Mouse (Mus musculus): ENCODE results near the gene Scrn3. TPM values are rescaled to one million over a fixed set of nuclear protein-coding genes. Genes with fewer than 3 reads are reported as not detected.

The Scrn3 gene
- polyA plus RNA-seq, 1 experiment from 2014 or later = 17.0 TPM

DNA sequence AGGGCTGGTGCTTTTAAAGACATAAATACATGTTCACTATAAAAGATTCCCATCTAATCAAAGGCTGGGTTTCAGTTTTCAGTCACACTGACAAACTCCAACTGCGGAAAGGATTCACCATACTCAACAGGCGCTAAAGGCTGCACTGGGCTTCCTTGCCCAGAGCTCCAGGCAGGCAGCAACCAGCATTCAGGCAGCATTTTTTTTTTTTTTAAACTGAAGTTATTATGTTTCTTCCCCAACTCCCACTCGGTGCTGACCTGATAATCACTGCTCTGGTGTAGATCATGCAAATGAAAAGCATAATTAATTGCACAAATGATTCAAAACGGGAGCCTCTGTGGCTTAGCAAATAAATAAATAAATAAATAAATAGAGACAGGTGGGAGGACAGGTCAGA lies 44.6 kb upstream of the Scrn3 start:
- no peak for ATAC-seq (ENCODE audit: insufficient number of reproducible peaks, low FRiP score, low TSS enrichment, low read depth)
- no peak overlapping the region for H3K9ac ChIP-seq (ENCODE audit: low read length)
- no peak for DNase-seq (ENCODE audit: low spot score)
- H3K27me3 ChIP-seq (ENCODE audit: control insufficient read depth, insufficient read depth, low read length) = peaks cover 74% of the 10 kb centered on the region
- no peak overlapping the region for H3K4me2 ChIP-seq (ENCODE audit: low read depth, severe bottlenecking)
- H3K9me3 ChIP-seq (ENCODE audit: control insufficient read depth, low read length) = no peaks in the 10 kb centered on the region
- 2% methylated on average over 4 of the region's 4 CpGs for WGBS
- H3K4me1 ChIP-seq (ENCODE audit: control insufficient read depth, insufficient read depth, low read length) = peaks cover 20% of the 10 kb centered on the region
- H3K36me3 ChIP-seq (ENCODE audit: control insufficient read depth, insufficient read depth, low read length) = no peaks in the 10 kb centered on the region
- H3K27ac ChIP-seq (replicated peaks; ENCODE audit: low read depth, low read length) = no peak overlapping the region
- no peak overlapping the region for H3K4me3 ChIP-seq (ENCODE audit: low read depth, low read length)

- Histone ChIP-seq H3K9me3 (ENCODE audit: control insufficient read depth, low read length) (no peaks in the 10 kb centered on the region), H3K36me3 (ENCODE audit: control insufficient read depth, insufficient read depth, low read length) (no peaks in the 10 kb centered on the region), H3K27ac (replicated peaks; ENCODE audit: low read depth, low read length) (no peak overlapping the region), H3K9ac (ENCODE audit: low read length) (no peak overlapping the region), H3K4me1 (ENCODE audit: control insufficient read depth, insufficient read depth, low read length) (peaks cover 23% of the 10 kb centered on the region), H3K4me3 (ENCODE audit: low read depth, low read length) (no peak overlapping the region), H3K4me2 (ENCODE audit: low read depth, severe bottlenecking) (no peak overlapping the region), H3K27me3 (ENCODE audit: control insufficient read depth, insufficient read depth, low read length) (peaks cover 79% of the 10 kb centered on the region)
- no peak for ATAC-seq (ENCODE audit: insufficient number of reproducible peaks, low FRiP score, low TSS enrichment, low read depth)
- under 1% methylated on average over 12 of the region's 12 CpGs for WGBS
- DNase-seq (ENCODE audit: low spot score) = peak; percentile 56
Observed at GRCm38 (mm10) chr2:73268281-73268680, 44.1 kb upstream of the Scrn3 start.

DNA sequence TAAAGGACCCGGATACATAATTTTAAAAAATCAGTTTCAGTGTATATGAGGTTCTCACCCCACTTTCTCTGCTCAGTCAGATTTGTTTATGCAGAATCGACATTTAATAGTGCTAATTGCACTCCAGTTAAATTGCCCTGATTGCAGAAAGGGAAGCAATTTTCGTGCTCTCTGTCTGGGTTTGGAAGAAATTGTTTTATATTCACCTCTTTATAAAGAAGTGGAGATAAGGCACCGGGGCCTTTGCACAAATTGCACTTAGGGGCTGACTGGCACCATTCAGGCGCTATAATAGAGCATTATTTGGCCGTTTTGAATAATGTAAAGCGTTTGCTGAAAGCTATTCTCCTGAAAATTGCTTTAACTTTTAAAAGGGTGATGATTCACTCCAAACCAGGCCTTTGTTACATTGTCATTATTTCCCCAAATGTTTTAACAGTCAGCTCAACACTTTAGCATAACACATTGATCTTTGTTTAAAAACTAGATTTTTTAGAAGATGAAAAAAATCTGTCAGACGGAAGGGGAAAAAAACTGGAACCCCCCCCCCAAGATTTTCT lies 43.5 kb upstream of the Scrn3 start:
- H3K4me2 ChIP-seq (ENCODE audit: low read depth, severe bottlenecking) = no peak overlapping the region
- 6% methylated on average over 8 of the region's 8 CpGs for WGBS
- H3K9ac ChIP-seq (ENCODE audit: low read length) = no peak overlapping the region
- H3K9me3 ChIP-seq (ENCODE audit: control insufficient read depth, low read length) = no peaks in the 10 kb centered on the region
- DNase-seq (ENCODE audit: low spot score) (no peak), ATAC-seq (ENCODE audit: insufficient number of reproducible peaks, low FRiP score, low TSS enrichment, low read depth) (no peak)
- H3K27me3 ChIP-seq (ENCODE audit: control insufficient read depth, insufficient read depth, low read length) = peaks cover 83% of the 10 kb centered on the region
- H3K27ac ChIP-seq (replicated peaks; ENCODE audit: low read depth, low read length) = no peak overlapping the region
- no peak overlapping the region for H3K4me3 ChIP-seq (ENCODE audit: low read depth, low read length)
- H3K36me3 ChIP-seq (ENCODE audit: control insufficient read depth, insufficient read depth, low read length) = no peaks in the 10 kb centered on the region
- H3K4me1 ChIP-seq (ENCODE audit: control insufficient read depth, insufficient read depth, low read length) = peaks cover 27% of the 10 kb centered on the region

DNA sequence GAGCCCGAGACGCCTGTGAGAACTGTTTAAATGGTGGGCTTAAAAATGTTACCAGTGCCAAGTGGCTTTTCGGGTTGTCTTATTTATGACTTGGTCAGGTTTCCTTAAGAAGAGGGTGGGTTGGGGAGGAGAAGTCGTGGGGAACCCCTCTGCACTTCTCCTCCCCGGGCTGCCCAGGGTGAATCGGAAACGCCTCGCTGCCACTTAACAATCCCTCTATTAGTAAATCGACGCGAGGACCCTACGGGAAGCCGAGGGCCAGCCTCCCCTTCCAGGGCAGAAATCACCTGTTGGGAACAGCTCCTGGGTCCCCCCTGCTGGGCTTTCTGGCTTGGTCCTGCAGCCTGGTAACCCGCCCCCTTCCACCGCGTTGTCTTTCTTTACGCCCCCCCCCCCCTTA lies 42.7 kb upstream of the Scrn3 start:
- WGBS = 0% methylated on average over 17 of the region's 17 CpGs
- peak; percentile 55 for DNase-seq (ENCODE audit: low spot score)
- Histone ChIP-seq H3K36me3 (ENCODE audit: control insufficient read depth, insufficient read depth, low read length) (no peaks in the 10 kb centered on the region), H3K4me2 (ENCODE audit: low read depth, severe bottlenecking) (no peak overlapping the region), H3K9ac (ENCODE audit: low read length) (no peak overlapping the region), H3K4me3 (ENCODE audit: low read depth, low read length) (no peak overlapping the region), H3K27me3 (ENCODE audit: control insufficient read depth, insufficient read depth, low read length) (peaks cover 82% of the 10 kb centered on the region), H3K4me1 (ENCODE audit: control insufficient read depth, insufficient read depth, low read length) (peaks cover 23% of the 10 kb centered on the region), H3K9me3 (ENCODE audit: control insufficient read depth, low read length) (no peaks in the 10 kb centered on the region), H3K27ac (replicated peaks; ENCODE audit: low read depth, low read length) (no peak overlapping the region)
- no peak for ATAC-seq (ENCODE audit: insufficient number of reproducible peaks, low FRiP score, low TSS enrichment, low read depth)

- Histone ChIP-seq H3K27ac (replicated peaks; ENCODE audit: low read depth, low read length) (no peak overlapping the region), H3K27me3 (ENCODE audit: control insufficient read depth, insufficient read depth, low read length) (peaks cover 78% of the 10 kb centered on the region), H3K9me3 (ENCODE audit: control insufficient read depth, low read length) (no peaks in the 10 kb centered on the region), H3K4me2 (ENCODE audit: low read depth, severe bottlenecking) (no peak overlapping the region), H3K4me1 (ENCODE audit: control insufficient read depth, insufficient read depth, low read length) (peaks cover 24% of the 10 kb centered on the region), H3K9ac (ENCODE audit: low read length) (no peak overlapping the region), H3K4me3 (ENCODE audit: low read depth, low read length) (no peak overlapping the region), H3K36me3 (ENCODE audit: control insufficient read depth, insufficient read depth, low read length) (no peaks in the 10 kb centered on the region)
- ATAC-seq (ENCODE audit: insufficient number of reproducible peaks, low FRiP score, low TSS enrichment, low read depth) (no peak), DNase-seq (ENCODE audit: low spot score) (no peak)
- WGBS = under 1% methylated on average over 14 of the region's 14 CpGs
Observed at GRCm38 (mm10) chr2:73270071-73270592, 42.3 kb upstream of the Scrn3 start.

DNA sequence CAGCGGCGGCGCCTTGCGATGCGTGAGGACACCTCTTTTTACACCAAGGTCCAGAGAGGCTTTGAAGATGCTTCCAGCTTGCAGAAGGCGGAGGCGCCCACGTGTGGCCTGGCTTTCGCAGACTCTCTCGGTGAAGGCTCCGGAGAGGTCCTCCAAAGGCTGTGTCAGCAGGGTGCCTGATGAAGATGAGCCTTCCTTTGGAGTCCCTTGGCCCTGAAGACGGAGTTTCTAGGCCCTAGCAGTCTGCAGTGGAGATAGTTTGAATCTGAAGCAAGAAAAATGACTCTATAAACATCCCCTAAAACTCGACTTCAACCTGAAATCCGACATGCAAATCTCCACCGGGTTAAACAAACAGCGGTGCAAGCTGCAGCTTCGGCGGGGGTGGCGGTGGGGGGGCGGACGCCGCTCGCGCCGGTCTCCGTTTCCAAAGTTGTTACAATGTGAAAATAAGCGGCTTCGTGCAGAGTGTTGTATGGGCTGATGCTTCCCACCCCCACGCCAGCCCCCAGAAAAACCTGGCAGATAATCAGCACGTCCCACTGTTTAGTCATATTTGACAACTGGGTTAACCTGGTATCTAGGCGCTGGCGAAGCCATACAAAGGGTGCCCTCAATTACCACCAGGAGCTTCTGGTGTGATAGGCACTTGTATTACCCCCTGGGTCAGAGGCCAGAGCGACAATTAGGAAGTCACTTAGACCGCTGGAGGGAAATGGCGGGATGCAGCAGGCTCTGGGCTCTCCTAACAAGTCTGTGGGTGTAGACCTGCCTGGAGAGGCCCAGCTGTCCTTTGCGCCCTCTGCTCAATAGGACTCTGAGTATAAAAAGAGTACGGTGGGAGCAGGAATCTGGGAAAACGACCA lies 41.6 kb upstream of the Scrn3 start:
- peak; percentile 70 for DNase-seq (ENCODE audit: low spot score)
- H3K27me3 ChIP-seq (ENCODE audit: control insufficient read depth, insufficient read depth, low read length) = peaks cover 72% of the 10 kb centered on the region
- no peak overlapping the region for H3K27ac ChIP-seq (replicated peaks; ENCODE audit: low read depth, low read length)
- no peak overlapping the region for H3K9ac ChIP-seq (ENCODE audit: low read length)
- under 1% methylated on average over 38 of the region's 38 CpGs for WGBS
- peaks cover 24% of the 10 kb centered on the region for H3K4me1 ChIP-seq (ENCODE audit: control insufficient read depth, insufficient read depth, low read length)
- no peak for ATAC-seq (ENCODE audit: insufficient number of reproducible peaks, low FRiP score, low TSS enrichment, low read depth)
- H3K36me3 ChIP-seq (ENCODE audit: control insufficient read depth, insufficient read depth, low read length) = no peaks in the 10 kb centered on the region
- no peaks in the 10 kb centered on the region for H3K9me3 ChIP-seq (ENCODE audit: control insufficient read depth, low read length)
- peak overlapping the region; percentile 15; the same call in 1 of the 2 replicates for H3K4me2 ChIP-seq (ENCODE audit: low read depth, severe bottlenecking)
- H3K4me3 ChIP-seq (ENCODE audit: low read depth, low read length) = no peak overlapping the region

GRCm38 (mm10) chr2:73271459-73272161 lies 40.8 kb upstream of the Scrn3 start, which contains the start of gene Sp9:
Gene Sp9 (plus strand): TSS chr2:73271925.
- under 1% methylated on average over 48 of the region's 48 CpGs for WGBS
- Histone ChIP-seq H3K4me3 (ENCODE audit: low read depth, low read length) (peak within 1 kb of the TSS; percentile 38), H3K4me2 (ENCODE audit: low read depth, severe bottlenecking) (peak within 1 kb of the TSS; percentile 71), H3K4me1 (ENCODE audit: control insufficient read depth, insufficient read depth, low read length) (peaks cover 24% of the 10 kb centered on the region), H3K9me3 (ENCODE audit: control insufficient read depth, low read length) (no peaks in the 10 kb centered on the region), H3K36me3 (ENCODE audit: control insufficient read depth, insufficient read depth, low read length) (no peaks in the 10 kb centered on the region), H3K9ac (ENCODE audit: low read length) (peak within 1 kb of the TSS; percentile 43; the same call in 1 of the 2 replicates), H3K27me3 (ENCODE audit: control insufficient read depth, insufficient read depth, low read length) (peaks cover 72% of the 10 kb centered on the region), H3K27ac (replicated peaks; ENCODE audit: low read depth, low read length) (no peak within 1 kb of the TSS)
- DNase-seq (ENCODE audit: low spot score) = peak; percentile 85
- ATAC-seq (ENCODE audit: insufficient number of reproducible peaks, low FRiP score, low TSS enrichment, low read depth) = peak; percentile 77
